Mouse (Mus musculus): ENCODE data around the gene Irf3. TPM values are rescaled to one million over a fixed set of nuclear protein-coding genes. Genes with fewer than 3 reads are reported as not detected.

The Irf3 gene
- polyA plus RNA-seq, 1 experiment from 2014 or later: 96.0 TPM

DNA sequence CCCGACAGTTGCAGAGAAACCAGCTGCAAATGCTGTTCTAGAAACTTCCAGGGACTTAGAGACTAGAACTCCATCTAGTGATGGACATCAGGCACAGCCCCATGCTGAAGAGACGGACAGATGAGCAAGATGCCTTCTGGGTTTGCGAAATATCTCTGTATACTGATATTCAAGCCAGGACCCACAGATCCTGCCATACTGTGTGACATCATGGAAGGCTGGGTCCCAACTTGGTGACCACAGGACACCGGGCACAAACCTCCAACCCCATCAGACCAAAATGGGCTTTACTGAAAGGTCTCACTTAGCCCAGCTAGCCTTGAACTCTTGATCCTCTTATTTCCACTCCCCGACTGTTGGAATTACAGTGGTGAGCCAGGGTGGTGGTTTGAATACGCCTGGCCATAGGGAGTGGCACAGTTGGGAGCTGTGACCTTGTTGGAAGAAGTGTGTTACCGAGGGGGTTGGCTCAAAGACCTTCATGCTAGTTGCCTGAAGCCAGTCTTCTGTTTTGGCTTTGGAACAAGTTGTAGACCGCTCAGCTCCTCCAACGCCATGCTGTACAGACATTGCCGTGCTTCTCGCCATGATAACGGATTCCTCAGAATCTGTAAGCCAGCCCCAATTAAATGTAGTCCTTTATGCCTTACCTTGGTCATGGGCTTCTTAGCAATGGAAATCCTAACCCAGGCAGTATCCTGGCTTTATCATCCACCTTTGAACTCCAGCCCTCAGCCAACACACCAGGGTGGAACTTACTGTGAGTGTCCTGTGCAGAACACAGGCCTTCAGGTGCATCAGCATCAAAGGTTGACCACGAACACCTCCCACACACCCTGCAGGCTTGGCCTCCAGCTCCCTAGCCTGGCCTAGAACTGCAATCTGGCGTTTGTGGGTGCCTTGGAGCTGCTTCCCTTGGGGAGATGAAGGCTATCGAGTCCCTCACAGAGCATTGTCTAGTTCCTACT lies 27.1 kb downstream of the Irf3 start:
- Histone ChIP-seq H3K4me1 (ENCODE audit: control insufficient read depth, insufficient read depth, low read length) (0 out of 2 replicates have a peak, but pooled peaks cover 2% of the 10 kb centered on the region), H3K4me2 (replicated peaks; ENCODE audit: low read depth, low read length) (no peak overlapping the region), H3K36me3 (ENCODE audit: control insufficient read depth, insufficient read depth, low read length) (peaks cover 29% of the 10 kb centered on the region), H3K27me3 (ENCODE audit: control insufficient read depth, insufficient read depth, low read length) (no peaks in the 10 kb centered on the region), H3K27ac (ENCODE audit: low read length) (no peak overlapping the region), H3K9ac (replicated peaks; ENCODE audit: low read depth, low read length) (no peak overlapping the region), H3K9me3 (ENCODE audit: control insufficient read depth, low read depth, low read length) (no peaks in the 10 kb centered on the region), H3K4me3 (ENCODE audit: low read depth, low read length) (no peak overlapping the region)
- 85% methylated on average over 15 of the region's 15 CpGs for WGBS
- no peak for ATAC-seq (ENCODE audit: insufficient number of reproducible peaks, insufficient read depth, low FRiP score, low read depth)

GRCm38 (mm10) chr7:45025601-45026220 lies 28.3 kb downstream of the Irf3 start:
- no peaks in the 10 kb centered on the region for H3K27me3 ChIP-seq (ENCODE audit: control insufficient read depth, insufficient read depth, low read length)
- ATAC-seq (ENCODE audit: insufficient number of reproducible peaks, insufficient read depth, low FRiP score, low read depth): no peak
- 70% methylated on average over 8 of the region's 8 CpGs for WGBS
- no peak overlapping the region for H3K4me2 ChIP-seq (replicated peaks; ENCODE audit: low read depth, low read length)
- no peak overlapping the region for H3K27ac ChIP-seq (ENCODE audit: low read length)
- H3K36me3 ChIP-seq (ENCODE audit: control insufficient read depth, insufficient read depth, low read length): peaks cover 41% of the 10 kb centered on the region
- no peaks in the 10 kb centered on the region for H3K9me3 ChIP-seq (ENCODE audit: control insufficient read depth, low read depth, low read length)
- H3K4me1 ChIP-seq (ENCODE audit: control insufficient read depth, insufficient read depth, low read length): no peaks in the 10 kb centered on the region
- H3K4me3 ChIP-seq (ENCODE audit: low read depth, low read length): no peak overlapping the region
- no peak overlapping the region for H3K9ac ChIP-seq (replicated peaks; ENCODE audit: low read depth, low read length)

DNA sequence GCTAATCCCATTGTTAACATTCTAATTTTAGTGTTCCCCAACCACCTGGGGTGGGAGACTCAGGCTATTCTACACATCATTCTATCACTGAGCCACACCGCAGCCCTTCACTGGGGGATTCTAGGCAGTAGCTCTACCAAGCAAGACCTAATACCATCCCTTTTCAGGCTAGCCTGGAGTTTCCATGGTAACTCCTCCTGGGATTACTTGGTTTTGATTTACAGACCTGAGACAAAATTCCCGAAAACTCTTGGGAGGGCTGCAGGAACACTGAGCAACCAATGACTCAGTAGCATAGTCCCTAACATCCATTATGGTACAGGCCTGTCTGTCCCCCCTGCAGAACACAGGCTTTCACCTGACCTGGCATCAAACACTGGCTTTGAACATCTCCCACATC lies 28.8 kb downstream of the Irf3 start:
- no peak overlapping the region for H3K9ac ChIP-seq (replicated peaks; ENCODE audit: low read depth, low read length)
- peaks cover 46% of the 10 kb centered on the region for H3K36me3 ChIP-seq (ENCODE audit: control insufficient read depth, insufficient read depth, low read length)
- no peaks in the 10 kb centered on the region for H3K4me1 ChIP-seq (ENCODE audit: control insufficient read depth, insufficient read depth, low read length)
- no peaks in the 10 kb centered on the region for H3K27me3 ChIP-seq (ENCODE audit: control insufficient read depth, insufficient read depth, low read length)
- H3K4me2 ChIP-seq (replicated peaks; ENCODE audit: low read depth, low read length): no peak overlapping the region
- H3K4me3 ChIP-seq (ENCODE audit: low read depth, low read length): no peak overlapping the region
- WGBS: 65% methylated on average over 2 of the region's 2 CpGs
- no peak for ATAC-seq (ENCODE audit: insufficient number of reproducible peaks, insufficient read depth, low FRiP score, low read depth)
- no peaks in the 10 kb centered on the region for H3K9me3 ChIP-seq (ENCODE audit: control insufficient read depth, low read depth, low read length)
- no peak overlapping the region for H3K27ac ChIP-seq (ENCODE audit: low read length)

GRCm38 (mm10) chr7:45027761-45028160 lies 30.3 kb downstream of the Irf3 start:
- no peak for ATAC-seq (ENCODE audit: insufficient number of reproducible peaks, insufficient read depth, low FRiP score, low read depth)
- Histone ChIP-seq H3K36me3 (ENCODE audit: control insufficient read depth, insufficient read depth, low read length) (peaks cover 59% of the 10 kb centered on the region), H3K9me3 (ENCODE audit: control insufficient read depth, low read depth, low read length) (no peaks in the 10 kb centered on the region), H3K4me2 (replicated peaks; ENCODE audit: low read depth, low read length) (no peak overlapping the region), H3K27ac (ENCODE audit: low read length) (no peak overlapping the region), H3K27me3 (ENCODE audit: control insufficient read depth, insufficient read depth, low read length) (no peaks in the 10 kb centered on the region), H3K4me1 (ENCODE audit: control insufficient read depth, insufficient read depth, low read length) (no peaks in the 10 kb centered on the region), H3K9ac (replicated peaks; ENCODE audit: low read depth, low read length) (no peak overlapping the region), H3K4me3 (ENCODE audit: low read depth, low read length) (no peak overlapping the region)
- WGBS: 82% methylated on average over 9 of the region's 9 CpGs

GRCm38 (mm10) chr7:45028351-45028750 lies 30.9 kb downstream of the Irf3 start:
- Histone ChIP-seq H3K4me2 (replicated peaks; ENCODE audit: low read depth, low read length) (no peak overlapping the region), H3K4me3 (ENCODE audit: low read depth, low read length) (no peak overlapping the region), H3K4me1 (ENCODE audit: control insufficient read depth, insufficient read depth, low read length) (no peaks in the 10 kb centered on the region), H3K9me3 (ENCODE audit: control insufficient read depth, low read depth, low read length) (no peaks in the 10 kb centered on the region), H3K9ac (replicated peaks; ENCODE audit: low read depth, low read length) (no peak overlapping the region), H3K27ac (ENCODE audit: low read length) (no peak overlapping the region), H3K27me3 (ENCODE audit: control insufficient read depth, insufficient read depth, low read length) (no peaks in the 10 kb centered on the region), H3K36me3 (ENCODE audit: control insufficient read depth, insufficient read depth, low read length) (peaks cover 65% of the 10 kb centered on the region)
- ATAC-seq (ENCODE audit: insufficient number of reproducible peaks, insufficient read depth, low FRiP score, low read depth): no peak
- 91% methylated on average over 11 of the region's 11 CpGs for WGBS

- Histone ChIP-seq H3K4me1 (ENCODE audit: control insufficient read depth, insufficient read depth, low read length) (no peaks in the 10 kb centered on the region), H3K4me3 (ENCODE audit: low read depth, low read length) (no peak overlapping the region), H3K4me2 (replicated peaks; ENCODE audit: low read depth, low read length) (no peak overlapping the region), H3K36me3 (ENCODE audit: control insufficient read depth, insufficient read depth, low read length) (peaks cover 81% of the 10 kb centered on the region), H3K9ac (replicated peaks; ENCODE audit: low read depth, low read length) (no peak overlapping the region), H3K9me3 (ENCODE audit: control insufficient read depth, low read depth, low read length) (no peaks in the 10 kb centered on the region), H3K27ac (ENCODE audit: low read length) (no peak overlapping the region), H3K27me3 (ENCODE audit: control insufficient read depth, insufficient read depth, low read length) (no peaks in the 10 kb centered on the region)
- WGBS: 92% methylated on average over 6 of the region's 6 CpGs
- ATAC-seq (ENCODE audit: insufficient number of reproducible peaks, insufficient read depth, low FRiP score, low read depth): no peak
Observed at GRCm38 (mm10) chr7:45029995-45030394, 32.5 kb downstream of the Irf3 start.

GRCm38 (mm10) chr7:45030857-45031256 lies 33.4 kb downstream of the Irf3 start:
- Histone ChIP-seq H3K36me3 (ENCODE audit: control insufficient read depth, insufficient read depth, low read length) (peaks cover 90% of the 10 kb centered on the region), H3K4me3 (ENCODE audit: low read depth, low read length) (no peak overlapping the region), H3K4me2 (replicated peaks; ENCODE audit: low read depth, low read length) (no peak overlapping the region), H3K4me1 (ENCODE audit: control insufficient read depth, insufficient read depth, low read length) (no peaks in the 10 kb centered on the region), H3K9ac (replicated peaks; ENCODE audit: low read depth, low read length) (no peak overlapping the region), H3K9me3 (ENCODE audit: control insufficient read depth, low read depth, low read length) (no peaks in the 10 kb centered on the region), H3K27me3 (ENCODE audit: control insufficient read depth, insufficient read depth, low read length) (no peaks in the 10 kb centered on the region), H3K27ac (ENCODE audit: low read length) (no peak overlapping the region)
- ATAC-seq (ENCODE audit: insufficient number of reproducible peaks, insufficient read depth, low FRiP score, low read depth): no peak
- 97% methylated on average over 8 of the region's 8 CpGs for WGBS

DNA sequence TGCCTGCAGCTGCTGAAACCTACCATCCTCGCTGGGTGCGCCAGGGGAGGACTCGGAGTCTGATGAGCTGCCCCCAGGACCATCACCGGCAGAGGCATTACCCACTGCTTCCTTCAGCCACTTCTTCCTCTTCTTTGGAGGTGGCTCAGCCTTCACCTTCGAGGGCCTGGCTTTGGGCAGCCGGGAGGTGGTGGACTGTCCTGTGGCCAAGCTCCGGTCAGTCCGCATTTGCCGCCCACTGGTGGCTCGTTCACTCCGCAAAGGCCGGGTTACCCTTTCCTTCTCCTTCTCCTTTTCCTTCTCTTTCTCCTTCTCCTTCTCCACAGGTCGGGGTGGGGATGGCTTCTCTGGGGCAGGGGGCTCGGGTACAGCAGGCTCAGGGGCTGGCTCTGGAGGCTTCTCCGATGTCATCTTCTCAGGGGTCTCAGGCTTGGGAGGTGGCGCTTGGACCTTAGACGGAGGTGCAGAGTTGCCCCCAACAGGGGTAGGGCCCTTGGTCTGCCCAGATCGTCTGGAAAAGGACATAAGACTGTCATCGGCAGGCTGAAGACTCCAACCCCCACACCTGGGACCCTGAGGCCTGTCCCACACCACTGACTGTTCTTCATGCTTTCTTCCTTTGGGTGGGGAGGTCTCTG lies 36.4 kb downstream of the Irf3 start:
- H3K27ac ChIP-seq (ENCODE audit: low read length): no peak overlapping the region
- H3K27me3 ChIP-seq (ENCODE audit: control insufficient read depth, insufficient read depth, low read length): no peaks in the 10 kb centered on the region
- WGBS: 97% methylated on average over 19 of the region's 19 CpGs
- H3K9ac ChIP-seq (replicated peaks; ENCODE audit: low read depth, low read length): no peak overlapping the region
- ATAC-seq (ENCODE audit: insufficient number of reproducible peaks, insufficient read depth, low FRiP score, low read depth): no peak
- H3K36me3 ChIP-seq (ENCODE audit: control insufficient read depth, insufficient read depth, low read length): peaks cover 95% of the 10 kb centered on the region
- no peak overlapping the region for H3K4me2 ChIP-seq (replicated peaks; ENCODE audit: low read depth, low read length)
- no peaks in the 10 kb centered on the region for H3K9me3 ChIP-seq (ENCODE audit: control insufficient read depth, low read depth, low read length)
- no peaks in the 10 kb centered on the region for H3K4me1 ChIP-seq (ENCODE audit: control insufficient read depth, insufficient read depth, low read length)
- no peak overlapping the region for H3K4me3 ChIP-seq (ENCODE audit: low read depth, low read length)

All from stomach, embryonic 14.5 days (tissue).